Mouse (Mus musculus) right cerebral cortex, postnatal 36 days (tissue): ENCODE results near the gene Gm20481.
"Not testable (repeated sequence)": the region's sequence is repeated elsewhere in the genome, so short reads cannot be mapped to it uniquely, and the experiment has no call there.

Experiments used
- DNase-seq, 2 experiments: peaks; one replicate each; pipeline ENCODE4 v3.0.0; 2022; ENCODE audit warnings: low spot score in 2 of 2, mixed read lengths in 1 of 2

Gm20481 gene

GRCm38 (mm10) chr17:34951636-34952377 lies 17.9 kb upstream of the Gm20481 start:
- peak in 1 of 2 experiments; percentile 26 for DNase-seq

- DNase-seq: peak; percentile 28 to 54
These were observed 17.2 kb upstream of the Gm20481 start for GRCm38 (mm10) chr17:34952378-34953040.

GRCm38 (mm10) chr17:34953258-34953657 lies 16.5 kb upstream of the Gm20481 start:
- no peak for DNase-seq

GRCm38 (mm10) chr17:34953904-34954303 lies 15.8 kb upstream of the Gm20481 start:
- DNase-seq: no peak

GRCm38 (mm10) chr17:34954831-34955230 lies 14.9 kb upstream of the Gm20481 start:
- DNase-seq: no peak

- no peak for DNase-seq
These were observed 13.8 kb upstream of the Gm20481 start for GRCm38 (mm10) chr17:34955884-34956283.

- DNase-seq: no peak
These were observed 13.4 kb upstream of the Gm20481 start for GRCm38 (mm10) chr17:34956340-34956739.

- not testable (repeated sequence) for DNase-seq
These were observed 12.4 kb upstream of the Gm20481 start for GRCm38 (mm10) chr17:34957291-34957690.

- not testable (repeated sequence) for DNase-seq
These were observed 11.7 kb upstream of the Gm20481 start for GRCm38 (mm10) chr17:34957966-34958365.

GRCm38 (mm10) chr17:34958734-34959129 lies 11.0 kb upstream of the Gm20481 start:
- DNase-seq: not testable (repeated sequence)

GRCm38 (mm10) chr17:34959130-34959778 lies 10.5 kb upstream of the Gm20481 start, which contains the start of gene Hspa1b:
Gene Hspa1b, minus strand, starts transcription at chr17:34959238.
- DNase-seq: peak; percentile 69 to 72

GRCm38 (mm10) chr17:34959881-34960515 lies 9.7 kb upstream of the Gm20481 start:
- DNase-seq: no peak

GRCm38 (mm10) chr17:34960702-34961493 lies 8.8 kb upstream of the Gm20481 start:
- DNase-seq: no peak

GRCm38 (mm10) chr17:34962125-34962524 lies 7.6 kb upstream of the Gm20481 start:
- DNase-seq: no peak

- no peak for DNase-seq
These were observed 6.9 kb upstream of the Gm20481 start for GRCm38 (mm10) chr17:34962841-34963240.

GRCm38 (mm10) chr17:34964640-34965049 lies 5.1 kb upstream of the Gm20481 start:
- no peak for DNase-seq

GRCm38 (mm10) chr17:34965627-34966026 lies 4.1 kb upstream of the Gm20481 start:
- no peak for DNase-seq

- DNase-seq: not testable (repeated sequence)
These were observed 1.1 kb downstream of the Gm20481 start for GRCm38 (mm10) chr17:34970850-34971249.

GRCm38 (mm10) chr17:34971694-34972068 lies 2.0 kb downstream of the Gm20481 start:
- not testable (repeated sequence) for DNase-seq

- DNase-seq: peak; percentile 68 to 75
These were observed 2.5 kb downstream of the Gm20481 start, which contains the start of the genes Hspa1a and Hspa1l for GRCm38 (mm10) chr17:34972069-34972749. Gene Hspa1a, minus strand, starts transcription at chr17:34972156. Gene Hspa1l, plus strand, starts transcription at chr17:34972703.
